ENCODE assay signal across 7 mouse cellular contexts in the genomic region with DNA sequence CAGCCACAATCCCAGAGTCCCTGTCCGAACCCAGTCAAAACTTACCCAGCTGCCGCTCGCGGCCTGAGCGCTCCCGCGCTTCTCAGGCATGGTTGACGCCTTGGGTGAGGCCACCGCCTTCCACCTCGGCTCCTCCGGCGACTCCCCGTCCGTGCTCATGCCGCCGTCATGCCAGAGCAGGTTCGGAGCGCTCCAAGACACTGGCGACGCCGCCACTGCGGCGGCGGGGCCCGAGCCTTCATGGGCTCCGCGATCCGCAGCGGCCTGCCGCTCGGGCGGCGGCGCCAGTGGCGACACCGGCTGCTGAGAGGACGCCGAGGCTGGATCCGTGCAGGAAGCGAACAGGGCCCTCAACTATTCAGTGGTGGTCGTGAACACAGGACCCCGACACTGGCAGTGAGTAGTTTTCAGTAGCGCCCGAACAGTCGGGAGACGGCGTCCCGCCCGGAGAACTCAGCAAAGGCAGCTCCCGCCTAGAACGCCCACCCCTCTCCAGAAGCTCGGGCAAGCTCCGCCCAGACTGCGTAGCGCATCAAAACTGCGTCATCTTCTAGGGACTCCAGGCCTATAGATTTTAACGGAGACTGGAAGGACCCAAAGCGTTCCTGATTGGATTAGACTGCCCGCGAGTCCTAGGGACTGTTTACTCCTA. TPM values are rescaled to one million over a fixed set of nuclear protein-coding genes. Genes with fewer than 3 reads are reported as not detected.
DNase-seq lines count a peak whose midpoint lies in the region; ATAC-seq and TF ChIP-seq lines count a peak whose summit lies in the region.

A gene (minus strand): TSS at position 517 of the 652 bp plus-strand sequence.

- DNase-seq in adrenal gland, postnatal 10 days = peak; percentile 93
- peak; percentile 91 for DNase-seq in embryonic facial prominence, embryonic 10.5 days (ENCODE audit: low spot score)
- DNase-seq in gonadal fat pad, adult 2 months (ENCODE audit: low read depth) = peak; percentile 49
- peak; percentile 90 for DNase-seq in left cerebral cortex, postnatal 4 days

- peak within 1 kb of the TSS; percentile 92 for H3K27ac ChIP-seq in embryonic facial prominence, embryonic 10.5 days (replicated peaks)
- peak within 1 kb of the TSS; percentile 91 for H3K27ac ChIP-seq in intestine, postnatal 0 days (ENCODE audit: low read depth, low read length)
- peak within 1 kb of the TSS; percentile 88 for H3K27ac ChIP-seq in midbrain, embryonic 12.5 days (replicated peaks)
- H3K27ac ChIP-seq in small intestine, adult 2 months (ENCODE audit: insufficient read depth, low read depth, low read length) = peak within 1 kb of the TSS; percentile 73

- peak within 1 kb of the TSS; percentile 66 for H3K4me2 ChIP-seq in intestine, postnatal 0 days (replicated peaks; ENCODE audit: low read depth)
- H3K4me2 ChIP-seq in midbrain, embryonic 12.5 days (replicated peaks) = peak within 1 kb of the TSS; percentile 78

- TF ChIP-seq POLR2A in small intestine, adult 2 months (IDR thresholded peaks at IDR 0.05; ENCODE audit: low read depth, low read length) = peak; percentile 53

- peak within 1 kb of the TSS; percentile 70 for H3K4me3 ChIP-seq in embryonic facial prominence, embryonic 10.5 days
- peak within 1 kb of the TSS; percentile 77 for H3K4me3 ChIP-seq in intestine, postnatal 0 days (ENCODE audit: low read depth, low read length)
- H3K4me3 ChIP-seq in midbrain, embryonic 12.5 days = peak within 1 kb of the TSS; percentile 89
- H3K4me3 ChIP-seq in small intestine, adult 2 months (ENCODE audit: low read depth, low read length) = peak within 1 kb of the TSS; percentile 98

- intact Hi-C loops in left cerebral cortex, postnatal 4 days (cut with DNase I) = no loop called here

- H3K9me3 ChIP-seq in embryonic facial prominence, embryonic 10.5 days = peaks cover 6% of the 10 kb centered on the region; the same call in 1 of the 2 replicates
- no peaks in the 10 kb centered on the region for H3K9me3 ChIP-seq in intestine, postnatal 0 days (ENCODE audit: control insufficient read depth)
- H3K9me3 ChIP-seq in midbrain, embryonic 12.5 days = 0 out of 2 replicates have a peak, but pooled peaks cover 4% of the 10 kb centered on the region

- TF ChIP-seq CTCF in intestine, postnatal 0 days (IDR thresholded peaks at IDR 0.05; ENCODE audit: low read depth) = no peak
- no peak for TF ChIP-seq CTCF in small intestine, adult 2 months (IDR thresholded peaks at IDR 0.05; ENCODE audit: extremely low read depth, insufficient read length, insufficient replicate concordance, low read depth, low read length)

- under 1% methylated on average over 60 of the region's 60 CpGs for WGBS in embryonic facial prominence, embryonic 10.5 days
- WGBS in intestine, postnatal 0 days = under 1% methylated on average over 60 of the region's 60 CpGs
- under 1% methylated on average over 60 of the region's 60 CpGs for WGBS in midbrain, embryonic 12.5 days
- WGBS in small intestine, adult 2 months = under 1% methylated on average over 60 of the region's 60 CpGs

- peaks cover 9% of the 10 kb centered on the region for H3K4me1 ChIP-seq in embryonic facial prominence, embryonic 10.5 days
- H3K4me1 ChIP-seq in intestine, postnatal 0 days (replicated peaks; ENCODE audit: control insufficient read depth, insufficient read depth, low read length) = no peaks in the 10 kb centered on the region
- peaks cover 8% of the 10 kb centered on the region; the same call in 1 of the 2 replicates for H3K4me1 ChIP-seq in midbrain, embryonic 12.5 days
- no peaks in the 10 kb centered on the region; the same call in 1 of the 2 replicates for H3K4me1 ChIP-seq in small intestine, adult 2 months (ENCODE audit: control insufficient read depth, insufficient read depth, insufficient read length, low read length)

- H3K36me3 ChIP-seq in embryonic facial prominence, embryonic 10.5 days (replicated peaks) = peaks cover 10% of the 10 kb centered on the region; the same call in 1 of the 2 replicates
- no peaks in the 10 kb centered on the region for H3K36me3 ChIP-seq in intestine, postnatal 0 days (ENCODE audit: control insufficient read depth, insufficient read depth)
- peaks cover 3% of the 10 kb centered on the region; the same call in 1 of the 2 replicates for H3K36me3 ChIP-seq in midbrain, embryonic 12.5 days
- H3K36me3 ChIP-seq in small intestine, adult 2 months (ENCODE audit: control insufficient read depth, insufficient read depth, low read length) = no peaks in the 10 kb centered on the region

- H3K9ac ChIP-seq in intestine, postnatal 0 days (ENCODE audit: low read depth, low read length) = peak within 1 kb of the TSS; percentile 82
- H3K9ac ChIP-seq in midbrain, embryonic 12.5 days (replicated peaks) = peak within 1 kb of the TSS; percentile 88

- peak; percentile 99 for ATAC-seq in intestine, postnatal 0 days
- peak; percentile 99 for ATAC-seq in midbrain, embryonic 12.5 days (ENCODE audit: low FRiP score, low read depth)

- no peaks in the 10 kb centered on the region for H3K27me3 ChIP-seq in embryonic facial prominence, embryonic 10.5 days (replicated peaks; ENCODE audit: low read depth, poor library complexity, severe bottlenecking)
- H3K27me3 ChIP-seq in intestine, postnatal 0 days (replicated peaks; ENCODE audit: control insufficient read depth, insufficient read depth, low read length) = no peaks in the 10 kb centered on the region
- H3K27me3 ChIP-seq in midbrain, embryonic 12.5 days = no peaks in the 10 kb centered on the region
- H3K27me3 ChIP-seq in small intestine, adult 2 months (ENCODE audit: control insufficient read depth, insufficient read depth, low read length) = no peaks in the 10 kb centered on the region

RNA-seq across cellular contexts. Expression of the gene that starts here (rescaled TPM):
- total RNA-seq in adrenal gland, postnatal 10 days (2021) = 10 to 100 TPM; 45.3 to 48.8 TPM
- polyA plus RNA-seq in embryonic facial prominence, embryonic 10.5 days (2016; fragmentation: Nextera tagmentation; extraction: Ambion mirVana) = 41.2 and 42.3 TPM in 2 replicates
- polyA plus RNA-seq in gonadal fat pad, adult 2 months (2012; rRNA removed) = 20.8 and 23.8 TPM in 2 replicates
- 32.2 and 34.9 TPM in 2 replicates for polyA plus RNA-seq in intestine, postnatal 0 days (2015; fragmentation: Nextera tagmentation; extraction: Ambion mirVana)
- total RNA-seq in left cerebral cortex, postnatal 4 days (2021) = 10 to 100 TPM; 27.3 to 29.6 TPM
- polyA plus RNA-seq in midbrain, embryonic 12.5 days (2016; fragmentation: Nextera tagmentation; extraction: Ambion mirVana) = 40.5 and 41.0 TPM in 2 replicates
- 9.7 and 17.1 TPM in 2 replicates for polyA plus RNA-seq in small intestine, adult 2 months (2012; rRNA removed)

Comparison
In these comparisons a context has a peak if more than half of its experiments do, and no peak if none do; other contexts are left out.
1. Peak in every context shown above with its lines: DNase-seq, ATAC-seq, H3K4me3 ChIP-seq and H3K27ac ChIP-seq.